Mouse (Mus musculus) intestine, postnatal 0 days (tissue): ENCODE measurements around the gene C8b. TPM values are rescaled to one million over a fixed set of nuclear protein-coding genes. Genes with fewer than 3 reads are reported as not detected.
A peak's percentile ranks its signal among the peaks of the same experiment; 100 is the strongest.

Source experiments
- ATAC-seq: fragments of 200-750 bp; cut with Nextera tagmentation; 2 replicates; pipeline ENCODE4 v1.8.0; 2017; ENCODE audit warnings: mild to moderate bottlenecking, moderate TSS enrichment, moderate library complexity
- H3K27ac ChIP-seq: fragments of 300-500 bp; sonication (generic); 2 replicates; pipeline ENCODE4 v1.5.1; 2014; ENCODE audit warnings: mild to moderate bottlenecking, low read depth, low read length, moderate library complexity
- H3K27me3 ChIP-seq: fragments of 300-500 bp; sonication (generic); replicated peaks from 2 replicates; pipeline ENCODE4 v1.6.1; 2014; ENCODE audit warnings: low read length, mixed read lengths; ENCODE audit not compliant: control insufficient read depth, insufficient read depth
- H3K36me3 ChIP-seq: fragments of 300-500 bp; sonication (generic); 2 replicates; pipeline ENCODE4 v1.6.1; 2014; ENCODE audit warnings: mild to moderate bottlenecking, moderate library complexity; ENCODE audit not compliant: control insufficient read depth, insufficient read depth
- H3K4me1 ChIP-seq: fragments of 300-500 bp; sonication (generic); replicated peaks from 2 replicates; pipeline ENCODE4 v1.6.1; 2014; ENCODE audit warnings: antibody characterized with exemption, low read length, mixed read lengths; ENCODE audit not compliant: control insufficient read depth, insufficient read depth
- H3K4me2 ChIP-seq: fragments of 300-500 bp; sonication (generic); replicated peaks from 2 replicates; pipeline ENCODE4 v1.6.1; 2014; ENCODE audit warnings: low read depth, mild to moderate bottlenecking, moderate library complexity
- H3K4me3 ChIP-seq: fragments of 300-500 bp; sonication (generic); 2 replicates; pipeline ENCODE4 v1.5.1; 2014; ENCODE audit warnings: low read depth, low read length
- H3K9ac ChIP-seq: fragments of 300-500 bp; sonication (generic); 2 replicates; pipeline ENCODE4 v1.6.1; 2014; ENCODE audit warnings: mild to moderate bottlenecking, low read depth, low read length
- H3K9me3 ChIP-seq: fragments of 300-500 bp; sonication (generic); 2 replicates; pipeline ENCODE4 v1.6.1; 2016; ENCODE audit warnings: mixed run types; ENCODE audit not compliant: control insufficient read depth
- CTCF ChIP-seq: sonication (generic); IDR thresholded peaks from 2 replicates; pipeline ENCODE4 v1.5.1; 2016; ENCODE audit warnings: low read depth, mild to moderate bottlenecking, control low read depth, antibody characterized with exemption, moderate library complexity
- WGBS: fragments of 180-500 bp; shearing (Covaris S2); extraction: QIAGEN DNeasy Blood & Tissue Kit; methylation state at CpG from one replicate; pipeline ENCODE4 v1.1.7; 2014; 5-methylcytosine and 5-hydroxymethylcytosine counted together
- polyA plus RNA-seq: library from polyadenylated mRNA; unstranded; fragments of >200 nt; fragmentation: Nextera tagmentation; extraction: Ambion mirVana; gene quantifications from 2 replicates; pipeline ENCODE4 v1.2.1, GENCODE M21; 2015

The C8b gene
- polyA plus RNA-seq, 1 experiment from 2014 or later: 3.0 TPM

DNA sequence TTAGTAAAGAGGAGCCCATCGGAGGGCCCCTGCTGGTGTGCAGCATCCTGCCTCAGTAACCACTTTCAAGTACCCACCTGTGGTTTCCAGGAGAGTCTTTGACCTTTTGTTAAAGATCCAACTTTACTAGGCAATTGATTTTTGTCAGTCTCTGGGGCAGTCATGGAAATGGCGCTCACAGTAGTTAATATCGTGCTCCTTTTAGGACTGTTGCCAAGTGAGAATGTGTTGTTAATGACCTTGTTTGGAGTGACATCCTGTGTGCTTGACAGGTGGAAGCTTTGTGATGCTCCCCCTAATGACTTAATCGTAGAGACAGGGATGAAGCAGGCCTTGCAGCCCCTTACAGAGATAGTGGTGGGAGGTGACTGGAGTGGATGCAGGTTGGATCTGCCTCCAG lies 4.2 kb downstream of the C8b start:
- H3K27ac ChIP-seq: no peak overlapping the region
- no peaks in the 10 kb centered on the region for H3K4me1 ChIP-seq
- no peaks in the 10 kb centered on the region for H3K27me3 ChIP-seq
- H3K4me2 ChIP-seq: no peak overlapping the region
- H3K4me3 ChIP-seq: no peak overlapping the region
- TF ChIP-seq CTCF: no peak
- H3K36me3 ChIP-seq: no peaks in the 10 kb centered on the region
- ATAC-seq: no peak
- WGBS: 62% methylated on average over 4 of the region's 4 CpGs
- H3K9me3 ChIP-seq: no peaks in the 10 kb centered on the region
- H3K9ac ChIP-seq: no peak overlapping the region

DNA sequence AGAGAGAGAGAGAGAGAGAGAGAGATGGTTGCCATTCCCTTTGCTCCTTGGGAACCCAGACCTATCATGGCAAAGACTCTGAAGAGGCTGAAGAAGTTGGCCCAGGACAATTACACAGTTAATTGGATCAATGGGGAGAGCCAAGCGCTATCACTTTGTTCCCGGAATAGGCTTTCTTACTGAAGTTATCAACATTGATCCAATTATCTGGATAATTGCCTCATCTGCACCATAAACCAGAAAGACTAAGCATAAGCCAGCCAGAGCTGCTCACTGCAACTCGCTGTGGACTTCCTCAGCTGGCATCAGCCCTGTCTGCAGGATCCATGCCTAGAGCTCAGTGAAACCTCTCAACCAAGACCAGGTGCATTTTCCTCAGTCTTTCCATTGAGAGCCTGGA lies 9.5 kb downstream of the C8b start:
- TF ChIP-seq CTCF: no peak
- Histone ChIP-seq H3K9me3 (no peaks in the 10 kb centered on the region), H3K4me1 (no peaks in the 10 kb centered on the region), H3K27ac (no peak overlapping the region), H3K9ac (no peak overlapping the region), H3K4me2 (no peak overlapping the region), H3K36me3 (no peaks in the 10 kb centered on the region), H3K27me3 (no peaks in the 10 kb centered on the region), H3K4me3 (no peak overlapping the region)
- ATAC-seq: no peak
- 51% methylated on average over 3 of the region's 3 CpGs for WGBS

DNA sequence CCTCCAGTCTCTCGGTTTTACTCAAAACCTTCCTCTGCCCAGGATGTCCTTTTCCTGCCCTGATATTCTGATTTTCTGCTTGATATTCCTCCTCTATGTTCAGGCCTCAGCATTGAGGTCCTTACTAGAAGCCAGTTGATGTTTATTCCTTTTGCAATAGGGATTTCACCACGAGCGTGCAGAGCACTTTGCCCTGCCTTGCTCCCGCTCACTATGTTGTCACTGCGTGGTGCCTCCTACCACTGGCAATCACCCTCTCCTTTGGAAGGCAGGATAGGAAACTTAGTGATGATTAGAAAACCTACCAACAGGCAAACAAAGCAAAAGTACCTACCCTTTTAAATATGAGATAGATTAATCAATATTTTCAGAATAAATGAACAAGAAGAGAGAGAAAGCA lies 13.3 kb downstream of the C8b start:
- no peaks in the 10 kb centered on the region for H3K4me1 ChIP-seq
- no peaks in the 10 kb centered on the region for H3K9me3 ChIP-seq
- no peaks in the 10 kb centered on the region for H3K36me3 ChIP-seq
- ATAC-seq: no peak
- H3K27ac ChIP-seq: no peak overlapping the region
- 76% methylated on average over 5 of the region's 5 CpGs for WGBS
- no peak for TF ChIP-seq CTCF
- H3K27me3 ChIP-seq: no peaks in the 10 kb centered on the region
- no peak overlapping the region for H3K4me2 ChIP-seq
- H3K4me3 ChIP-seq: no peak overlapping the region
- no peak overlapping the region for H3K9ac ChIP-seq

DNA sequence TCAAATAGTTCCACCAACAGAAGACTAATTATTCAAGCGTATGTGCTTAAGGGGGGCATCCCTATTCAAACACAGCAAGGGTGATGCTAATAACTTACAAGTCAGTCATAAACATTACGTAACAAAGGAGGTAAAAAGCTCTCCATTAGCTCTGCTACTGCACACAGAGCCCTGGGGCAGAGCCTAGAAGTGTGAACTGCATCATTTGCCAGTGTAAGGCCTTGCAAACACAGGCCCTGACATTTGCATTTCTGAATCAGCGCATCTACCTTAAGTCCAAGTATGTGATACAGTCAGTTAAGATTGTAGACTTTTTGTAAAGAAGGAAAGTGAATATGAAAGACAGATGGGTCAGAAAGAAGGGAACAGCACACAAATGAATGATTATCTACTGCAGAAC lies 15.3 kb downstream of the C8b start:
- Histone ChIP-seq H3K4me3 (no peak overlapping the region), H3K27me3 (no peaks in the 10 kb centered on the region), H3K9me3 (no peaks in the 10 kb centered on the region), H3K9ac (no peak overlapping the region), H3K36me3 (no peaks in the 10 kb centered on the region), H3K27ac (no peak overlapping the region), H3K4me1 (no peaks in the 10 kb centered on the region), H3K4me2 (no peak overlapping the region)
- WGBS: 85% methylated on average over 3 of the region's 3 CpGs
- no peak for ATAC-seq
- no peak for TF ChIP-seq CTCF

DNA sequence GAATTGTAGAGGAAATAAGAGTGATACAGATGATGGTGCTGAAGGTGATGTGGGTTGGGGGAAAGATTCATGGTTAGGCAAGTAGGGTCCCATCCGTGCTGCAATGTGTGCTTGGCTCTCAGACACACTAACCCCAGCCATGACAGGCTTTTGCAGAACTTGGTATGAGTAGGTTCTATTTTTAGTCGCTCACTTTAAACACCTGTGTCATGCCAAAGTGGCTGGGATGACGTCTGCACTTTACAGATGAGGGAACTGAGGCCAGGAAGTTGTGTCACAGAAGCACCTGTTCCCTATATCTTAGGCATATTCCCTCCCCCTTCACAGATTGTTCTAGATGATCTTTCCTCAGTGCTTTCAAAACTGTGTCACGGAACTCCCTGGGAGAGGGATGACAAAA lies 16.2 kb downstream of the C8b start:
- no peaks in the 10 kb centered on the region for H3K9me3 ChIP-seq
- WGBS: 74% methylated on average over 4 of the region's 4 CpGs
- H3K27me3 ChIP-seq: no peaks in the 10 kb centered on the region
- H3K4me3 ChIP-seq: no peak overlapping the region
- no peak for TF ChIP-seq CTCF
- H3K4me1 ChIP-seq: no peaks in the 10 kb centered on the region
- H3K4me2 ChIP-seq: no peak overlapping the region
- no peak overlapping the region for H3K27ac ChIP-seq
- no peak for ATAC-seq
- no peaks in the 10 kb centered on the region for H3K36me3 ChIP-seq
- no peak overlapping the region for H3K9ac ChIP-seq

DNA sequence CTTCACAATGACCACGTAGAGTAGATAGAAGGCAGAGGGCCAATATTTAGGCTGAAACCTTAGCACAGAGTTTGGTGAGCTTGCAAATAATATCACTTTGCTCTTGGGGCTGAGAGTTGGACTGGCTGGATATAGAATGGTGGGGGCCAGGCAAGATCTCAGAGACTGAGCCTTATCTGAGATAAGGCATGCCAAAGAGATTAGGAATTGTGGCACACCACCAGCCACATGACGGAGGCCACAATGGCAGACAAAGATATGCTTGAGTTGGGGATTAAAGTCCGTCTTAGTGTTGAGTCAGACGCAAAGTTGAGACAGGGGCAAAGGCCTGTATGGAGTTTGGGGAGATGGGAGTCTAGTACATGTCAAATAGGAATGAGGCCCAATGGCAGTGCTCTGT lies 26.0 kb downstream of the C8b start:
- Histone ChIP-seq H3K4me3 (no peak overlapping the region), H3K27me3 (no peaks in the 10 kb centered on the region), H3K27ac (peak overlapping the region; percentile 21; the same call in 1 of the 2 replicates), H3K36me3 (no peaks in the 10 kb centered on the region), H3K4me2 (no peak overlapping the region), H3K9ac (no peak overlapping the region), H3K4me1 (no peaks in the 10 kb centered on the region), H3K9me3 (no peaks in the 10 kb centered on the region)
- 60% methylated on average over 4 of the region's 4 CpGs for WGBS
- no peak for TF ChIP-seq CTCF
- ATAC-seq: peak; percentile 89

DNA sequence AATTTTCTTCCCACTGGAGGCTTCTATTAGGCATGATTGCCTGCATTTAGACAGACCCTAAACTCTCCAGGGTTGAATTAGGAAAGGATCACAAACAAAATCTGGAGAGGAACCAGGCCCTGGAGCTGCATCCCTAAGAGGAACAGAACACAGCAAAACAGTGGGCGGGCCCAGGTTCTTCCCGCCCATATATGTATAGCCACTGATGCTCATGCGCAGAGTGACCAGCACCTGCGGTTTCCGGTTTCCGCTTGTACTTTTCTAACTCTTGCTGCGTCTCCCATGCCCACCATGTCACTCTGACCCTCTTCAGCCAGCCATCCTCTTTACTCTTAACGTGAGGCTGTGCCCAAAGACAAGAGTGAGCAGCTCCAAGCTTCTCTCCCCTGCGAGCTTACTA lies 32.8 kb downstream of the C8b start:
- no peaks in the 10 kb centered on the region for H3K9me3 ChIP-seq
- no peaks in the 10 kb centered on the region for H3K4me1 ChIP-seq
- H3K36me3 ChIP-seq: no peaks in the 10 kb centered on the region
- no peak overlapping the region for H3K4me2 ChIP-seq
- no peaks in the 10 kb centered on the region for H3K27me3 ChIP-seq
- 84% methylated on average over 9 of the region's 9 CpGs for WGBS
- no peak for ATAC-seq
- H3K27ac ChIP-seq: no peak overlapping the region
- H3K4me3 ChIP-seq: no peak overlapping the region
- TF ChIP-seq CTCF: no peak
- no peak overlapping the region for H3K9ac ChIP-seq
